Mouse (Mus musculus): Measurements from ENCODE around the gene Hbq1b. TPM values are rescaled to one million over a fixed set of nuclear protein-coding genes. Genes with fewer than 3 reads are reported as not detected.
A peak's percentile ranks its signal among the peaks of the same experiment; 100 is the strongest.
"Not testable (repeated sequence)": the region's sequence is repeated elsewhere in the genome, so short reads cannot be mapped to it uniquely, and the experiment has no call there.

Gene Hbq1b
- polyA plus RNA-seq, 1 experiment from 2014 or later, result 0.77 TPM

DNA sequence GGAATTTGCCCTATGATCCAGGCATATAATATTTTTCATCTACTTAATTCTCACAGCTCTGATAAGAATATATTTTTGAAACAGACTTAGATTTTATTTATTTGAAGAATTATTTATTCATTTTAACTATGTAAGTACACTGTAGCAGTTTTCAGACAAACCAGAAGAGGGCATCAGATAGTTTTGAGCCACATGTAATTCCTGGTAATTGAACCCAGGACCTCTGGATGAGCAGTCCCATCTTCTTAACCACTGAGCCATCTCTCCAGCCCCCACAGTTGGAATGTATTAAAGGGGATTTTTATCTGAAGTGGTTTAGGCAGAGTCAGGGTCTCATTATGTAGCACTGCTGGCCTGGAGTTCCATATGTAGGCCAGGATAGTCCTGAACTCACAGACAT lies 878 bp upstream of the Hbq1b start:
- H3K4me2 ChIP-seq (replicated peaks); H3K4me1 ChIP-seq; H3K4me3 ChIP-seq (replicated peaks); H3K27me3 ChIP-seq; H3K36me3 ChIP-seq; H3K27ac ChIP-seq (replicated peaks); H3K9me3 ChIP-seq (replicated peaks); ATAC-seq (ENCODE audit: insufficient number of reproducible peaks, low FRiP score, low TSS enrichment, low read depth); H3K9ac ChIP-seq: not testable (repeated sequence)

DNA sequence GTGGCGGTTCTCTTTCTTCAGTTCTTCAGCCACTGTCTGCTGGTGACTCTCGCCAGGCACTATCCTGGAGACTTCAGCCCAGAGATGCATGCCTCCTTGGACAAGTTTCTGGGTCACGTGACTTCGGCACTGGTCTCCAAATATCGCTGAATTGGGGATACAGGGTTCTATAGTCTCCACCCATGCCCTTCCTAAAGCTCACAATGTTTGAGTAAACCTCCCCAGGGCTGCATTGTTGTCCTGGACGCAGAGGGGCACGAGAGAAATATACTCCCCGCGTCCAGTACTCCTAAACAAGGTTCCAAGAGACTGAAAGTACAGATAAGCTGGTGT lies 694 bp downstream of the Hbq1b start:
- no peak for ATAC-seq (ENCODE audit: insufficient number of reproducible peaks, low FRiP score, low TSS enrichment, low read depth)

DNA sequence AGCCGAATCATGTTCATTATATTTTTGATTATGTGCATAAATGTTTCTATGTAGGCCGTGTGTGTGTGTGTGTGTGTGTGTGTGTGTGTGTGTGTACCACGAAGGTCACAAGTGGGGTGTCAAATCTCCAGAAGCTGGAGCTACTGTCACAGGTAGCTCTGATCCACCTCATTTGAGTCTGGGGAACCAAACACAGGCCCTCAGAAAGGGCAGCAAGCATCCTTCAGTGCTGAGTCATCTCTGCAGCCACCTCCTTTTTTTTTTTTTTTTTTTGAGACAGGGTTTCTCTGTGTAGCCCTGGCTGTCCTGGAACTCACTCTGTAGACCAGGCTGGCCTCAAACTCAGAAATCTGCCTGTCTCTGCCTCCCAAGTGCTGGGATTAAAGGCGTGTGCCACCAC lies 6.1 kb downstream of the Hbq1b start:
- H3K9ac ChIP-seq; H3K36me3 ChIP-seq; H3K27me3 ChIP-seq; H3K4me3 ChIP-seq (replicated peaks); H3K4me1 ChIP-seq; H3K27ac ChIP-seq (replicated peaks); H3K4me2 ChIP-seq (replicated peaks); H3K9me3 ChIP-seq (replicated peaks); ATAC-seq (ENCODE audit: insufficient number of reproducible peaks, low FRiP score, low TSS enrichment, low read depth): not testable (repeated sequence)
- WGBS, result 77% methylated on average over 4 of the region's 4 CpGs

More for the DNA sequence above, 694 bp downstream of the Hbq1b start:
- Histone ChIP-seq H3K4me3 (replicated peaks) (no peak overlapping the region), H3K4me2 (replicated peaks) (no peak overlapping the region), H3K27ac (replicated peaks) (no peak overlapping the region), H3K9ac (no peak overlapping the region), H3K36me3 (no peaks in the 10 kb centered on the region), H3K27me3 (peaks cover 5% of the 10 kb centered on the region), H3K9me3 (replicated peaks) (no peaks in the 10 kb centered on the region), H3K4me1 (no peaks in the 10 kb centered on the region)
- 65% methylated on average over 9 of the region's 9 CpGs for WGBS

DNA sequence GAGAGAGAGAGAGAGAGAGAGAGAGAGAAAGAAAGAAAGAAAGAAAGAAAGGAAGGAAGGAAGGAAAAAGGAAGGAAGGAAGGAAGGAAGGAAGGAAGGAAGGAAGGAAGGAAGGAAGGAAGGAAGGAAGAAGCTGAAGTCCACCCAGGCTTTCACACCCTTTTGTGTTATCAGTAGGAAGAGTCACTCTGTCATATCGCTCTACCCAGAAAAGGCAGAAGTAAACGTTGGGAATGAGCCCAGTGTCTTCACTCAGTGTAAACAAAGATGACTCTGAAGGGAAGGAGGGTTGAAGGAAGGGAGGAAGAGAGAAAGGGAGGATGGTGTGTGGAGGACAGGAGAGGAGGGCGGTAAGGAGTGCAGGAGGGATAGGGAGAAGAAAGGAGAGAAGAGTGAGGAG lies 6.7 kb downstream of the Hbq1b start:
- 64% methylated on average over 3 of the region's 3 CpGs for WGBS
- not testable (repeated sequence) for ATAC-seq (ENCODE audit: insufficient number of reproducible peaks, low FRiP score, low TSS enrichment, low read depth)

DNA sequence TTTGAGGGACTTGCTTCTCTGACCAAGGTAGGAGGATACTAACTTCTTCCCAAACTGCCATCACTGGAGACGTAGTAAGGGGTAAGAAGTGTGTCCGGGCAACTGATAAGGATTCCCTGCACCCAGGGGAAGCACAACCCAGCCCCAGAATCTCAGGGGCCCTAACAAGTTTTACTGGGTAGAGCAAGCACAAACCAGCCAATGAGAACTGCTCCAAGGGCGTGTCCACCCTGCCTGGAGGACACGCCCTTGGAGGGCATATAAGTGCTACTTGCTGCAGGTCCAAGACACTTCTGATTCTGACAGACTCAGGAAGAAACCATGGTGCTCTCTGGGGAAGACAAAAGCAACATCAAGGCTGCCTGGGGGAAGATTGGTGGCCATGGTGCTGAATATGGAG lies 9.4 kb downstream of the Hbq1b start, which contains the start of gene Hba-a2:
TSS of gene Hba-a2 (plus strand) at position 287 of the 400 bp plus-strand sequence.
- not testable (repeated sequence) for H3K27ac ChIP-seq (replicated peaks); H3K4me2 ChIP-seq (replicated peaks); ATAC-seq (ENCODE audit: insufficient number of reproducible peaks, low FRiP score, low TSS enrichment, low read depth); H3K27me3 ChIP-seq; H3K9me3 ChIP-seq (replicated peaks); H3K36me3 ChIP-seq; H3K9ac ChIP-seq; H3K4me3 ChIP-seq (replicated peaks); H3K4me1 ChIP-seq
- no CpG with 5 or more reads among the region's 4 CpGs for WGBS

More for the DNA sequence above, 6.7 kb downstream of the Hbq1b start:
- not testable (repeated sequence) for H3K9me3 ChIP-seq (replicated peaks); H3K9ac ChIP-seq; H3K27me3 ChIP-seq; H3K4me3 ChIP-seq (replicated peaks); H3K27ac ChIP-seq (replicated peaks); H3K4me1 ChIP-seq; H3K4me2 ChIP-seq (replicated peaks); H3K36me3 ChIP-seq

DNA sequence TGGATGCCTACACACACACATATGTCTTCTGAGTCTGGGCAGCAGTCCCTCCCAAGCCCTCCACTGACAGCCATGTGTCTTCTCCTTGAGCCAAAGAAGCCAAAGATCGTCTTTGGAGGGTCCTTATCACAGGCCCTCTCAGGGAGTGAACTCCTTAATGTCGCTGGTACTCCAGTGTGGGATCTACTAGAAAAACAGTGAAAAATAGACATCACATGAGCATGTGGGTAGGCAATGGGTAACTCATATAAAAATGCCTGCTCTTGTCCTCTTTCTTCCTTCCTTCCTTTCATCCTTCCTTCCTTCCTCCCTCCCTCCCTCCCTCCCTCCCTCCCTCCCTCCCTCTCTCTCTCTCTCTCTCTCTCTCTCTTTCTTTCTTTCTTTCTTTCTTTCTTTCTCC lies 10.7 kb downstream of the Hbq1b start:
- not testable (repeated sequence) for H3K9me3 ChIP-seq (replicated peaks); H3K4me3 ChIP-seq (replicated peaks); H3K36me3 ChIP-seq; H3K9ac ChIP-seq; H3K27ac ChIP-seq (replicated peaks); H3K4me2 ChIP-seq (replicated peaks); ATAC-seq (ENCODE audit: insufficient number of reproducible peaks, low FRiP score, low TSS enrichment, low read depth); H3K4me1 ChIP-seq
- 44% methylated on average over 2 of the region's 2 CpGs for WGBS
- H3K27me3 ChIP-seq, result peaks cover 14% of the 10 kb centered on the region

DNA sequence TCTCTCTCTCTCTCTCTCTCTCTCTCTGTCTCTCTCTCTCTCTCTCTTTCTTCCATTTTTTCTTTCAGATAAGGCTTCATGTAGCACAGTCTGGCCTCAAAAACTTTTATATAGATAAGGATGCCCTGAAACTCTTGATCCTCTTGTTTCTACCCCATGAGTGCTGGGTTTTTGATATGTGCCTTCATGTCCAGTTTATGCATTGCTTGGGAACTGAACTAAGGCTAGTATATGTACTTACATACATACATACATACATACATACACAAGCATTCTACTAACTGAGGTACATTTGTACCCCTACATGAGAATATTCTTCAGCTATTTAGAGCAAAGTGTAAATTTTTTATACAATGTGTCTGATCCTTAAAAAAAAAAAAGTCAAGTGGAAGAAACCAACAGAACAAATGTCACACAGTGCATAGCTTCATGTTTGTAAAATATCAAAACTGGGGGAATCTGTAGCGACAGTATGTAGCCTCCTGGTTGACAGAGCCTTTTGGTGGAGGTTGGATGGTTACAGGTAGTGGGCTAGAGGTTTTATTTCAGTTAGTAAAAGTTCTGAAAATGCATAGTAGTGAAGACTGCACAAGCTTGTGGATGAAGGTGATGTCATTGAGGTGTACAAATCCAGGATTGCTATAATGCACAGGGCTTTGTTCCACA lies 11.2 kb downstream of the Hbq1b start:
- Histone ChIP-seq H3K36me3 (no peaks in the 10 kb centered on the region), H3K9ac (no peak overlapping the region), H3K9me3 (replicated peaks) (no peaks in the 10 kb centered on the region), H3K4me3 (replicated peaks) (no peak overlapping the region), H3K4me1 (no peaks in the 10 kb centered on the region), H3K4me2 (replicated peaks) (no peak overlapping the region), H3K27me3 (peaks cover 14% of the 10 kb centered on the region), H3K27ac (replicated peaks) (no peak overlapping the region)
- ATAC-seq (ENCODE audit: insufficient number of reproducible peaks, low FRiP score, low TSS enrichment, low read depth), result no peak
- WGBS, result 90% methylated on average over 1 of the region's 1 CpGs

DNA sequence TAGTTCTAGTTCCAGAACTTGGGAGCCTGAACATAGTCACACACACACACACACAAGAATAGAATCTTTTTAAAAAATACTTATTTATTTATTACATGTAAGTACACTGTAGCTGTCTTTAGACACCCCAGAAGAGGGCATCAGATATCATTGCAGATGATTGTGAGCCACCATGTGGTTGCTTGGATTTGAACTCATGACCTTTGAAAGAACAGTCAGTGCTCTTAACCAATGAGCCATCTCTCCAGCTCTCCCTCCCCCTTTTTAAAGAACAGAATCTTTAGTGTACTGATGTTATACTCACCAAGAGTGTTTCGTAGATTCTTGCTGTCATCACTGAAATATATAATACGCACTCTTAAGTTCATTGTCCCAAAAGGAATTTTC lies 11.8 kb downstream of the Hbq1b start:
- no peak overlapping the region for H3K4me3 ChIP-seq (replicated peaks)
- no peak for ATAC-seq (ENCODE audit: insufficient number of reproducible peaks, low FRiP score, low TSS enrichment, low read depth)
- no peak overlapping the region for H3K9ac ChIP-seq
- H3K27ac ChIP-seq (replicated peaks), result no peak overlapping the region
- peaks cover 14% of the 10 kb centered on the region for H3K27me3 ChIP-seq
- H3K4me2 ChIP-seq (replicated peaks), result no peak overlapping the region
- 94% methylated on average over 2 of the region's 2 CpGs for WGBS
- no peaks in the 10 kb centered on the region for H3K4me1 ChIP-seq
- H3K9me3 ChIP-seq (replicated peaks), result no peaks in the 10 kb centered on the region
- no peaks in the 10 kb centered on the region for H3K36me3 ChIP-seq

DNA sequence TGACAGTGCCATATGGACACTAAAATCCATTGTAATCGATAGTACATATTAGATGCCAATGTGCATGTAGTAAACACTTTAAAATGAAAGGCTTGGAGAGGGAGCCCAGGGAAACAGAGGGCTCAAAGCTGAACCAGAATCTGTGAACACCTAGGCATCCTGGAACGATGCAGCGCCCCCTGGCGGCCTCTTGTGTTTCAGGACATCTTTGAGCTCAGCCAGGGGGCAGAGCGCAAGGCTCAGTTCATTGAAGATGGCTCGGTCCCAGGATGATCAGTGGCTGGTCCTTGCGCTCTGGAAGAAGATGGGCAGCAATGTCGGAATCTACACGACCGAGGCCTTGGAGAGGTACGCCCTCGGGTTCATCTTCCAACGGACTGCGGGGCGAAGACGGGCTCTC lies 13.1 kb downstream of the Hbq1b start, which contains the start of gene Hbq1a:
TSS of gene Hbq1a (plus strand) at position 205 of the 400 bp plus-strand sequence.
- not testable (repeated sequence) for H3K27ac ChIP-seq (replicated peaks); H3K4me1 ChIP-seq; ATAC-seq (ENCODE audit: insufficient number of reproducible peaks, low FRiP score, low TSS enrichment, low read depth); H3K9ac ChIP-seq; H3K36me3 ChIP-seq; H3K9me3 ChIP-seq (replicated peaks)
- Histone ChIP-seq H3K4me2 (replicated peaks) (peak within 1 kb of the TSS; percentile 40), H3K4me3 (replicated peaks) (0 out of 2 replicates have a peak within 1 kb of the TSS, but pooled peaks have one; percentile 13), H3K27me3 (peaks cover 14% of the 10 kb centered on the region)
- WGBS, result 7% methylated on average over 16 of the region's 16 CpGs

DNA sequence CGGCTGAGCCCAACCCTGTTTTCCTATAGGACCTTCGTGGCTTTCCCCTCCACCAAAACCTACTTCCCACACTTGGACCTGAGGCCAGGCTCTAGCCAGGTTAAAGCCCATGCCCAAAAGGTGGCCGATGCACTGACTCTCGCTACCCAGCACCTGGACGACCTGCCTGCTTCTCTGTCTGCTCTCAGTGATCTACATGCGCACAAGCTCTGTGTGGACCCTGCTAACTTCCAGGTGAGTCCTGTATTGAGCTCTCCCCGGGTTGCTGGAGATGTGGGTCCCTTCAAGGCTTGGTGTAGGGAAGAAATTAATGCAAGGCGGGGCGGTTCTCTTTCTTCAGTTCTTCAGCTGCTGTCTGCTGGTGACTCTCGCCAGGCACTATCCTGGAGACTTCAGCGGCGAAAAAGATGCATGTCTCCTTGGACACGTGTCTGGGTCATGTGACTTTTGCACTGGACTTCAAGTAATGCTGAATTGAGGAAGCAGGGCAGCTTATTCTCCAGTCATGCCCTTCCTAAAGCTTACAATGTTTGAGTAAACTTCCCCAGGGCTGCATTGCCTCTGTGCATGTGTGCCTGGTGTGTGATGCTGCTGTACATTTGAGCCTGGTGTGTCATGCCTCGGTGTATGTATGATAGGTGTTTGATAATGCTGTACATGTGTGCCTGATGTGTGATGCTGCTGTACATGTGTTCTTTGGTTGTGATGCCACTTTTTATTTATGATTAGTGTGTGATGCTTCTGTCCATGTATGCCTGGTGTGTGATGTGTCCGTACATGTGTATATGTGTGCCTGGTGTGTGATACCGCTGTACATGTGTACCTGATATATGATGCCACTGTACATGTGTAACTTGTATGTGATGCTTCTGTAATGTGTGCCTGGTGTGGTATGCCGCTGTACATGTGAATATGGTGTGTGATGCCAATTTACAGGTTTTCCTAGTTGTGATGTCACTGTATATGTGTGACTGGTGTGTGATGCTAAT lies 13.8 kb downstream of the Hbq1b start:
- peak overlapping the region; percentile 40 for H3K4me2 ChIP-seq (replicated peaks)
- H3K27ac ChIP-seq (replicated peaks), result no peak overlapping the region
- 0 out of 2 replicates have a peak overlapping the region, but pooled peaks have one; percentile 13 for H3K4me3 ChIP-seq (replicated peaks)
- 52% methylated on average over 15 of the region's 17 CpGs for WGBS
- H3K9ac ChIP-seq, result no peak overlapping the region
- peaks cover 14% of the 10 kb centered on the region for H3K27me3 ChIP-seq
- H3K9me3 ChIP-seq (replicated peaks), result no peaks in the 10 kb centered on the region
- no peak for ATAC-seq (ENCODE audit: insufficient number of reproducible peaks, low FRiP score, low TSS enrichment, low read depth)
- H3K4me1 ChIP-seq, result no peaks in the 10 kb centered on the region
- no peaks in the 10 kb centered on the region for H3K36me3 ChIP-seq

DNA sequence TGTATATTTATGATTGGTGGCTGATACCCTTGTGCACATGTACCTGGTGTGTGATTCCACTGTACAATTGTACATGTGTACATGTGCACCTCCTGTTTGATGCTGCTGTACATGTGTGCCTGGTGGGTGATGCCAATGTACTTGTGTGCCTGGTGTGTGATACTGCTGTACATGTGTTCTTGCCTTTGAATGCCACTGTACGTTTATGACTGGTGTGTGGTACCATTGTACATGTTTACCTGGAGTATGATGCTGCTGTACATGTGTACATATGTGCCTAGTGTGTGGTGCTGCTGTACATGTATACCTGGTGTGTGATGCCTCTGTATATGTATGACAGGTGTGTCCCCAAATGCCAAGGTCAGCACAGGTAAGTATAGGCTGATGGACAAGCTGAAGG lies 14.7 kb downstream of the Hbq1b start:
- H3K9ac ChIP-seq, result no peak overlapping the region
- no peaks in the 10 kb centered on the region for H3K9me3 ChIP-seq (replicated peaks)
- no peaks in the 10 kb centered on the region for H3K4me1 ChIP-seq
- H3K4me3 ChIP-seq (replicated peaks), result no peak overlapping the region
- peaks cover 14% of the 10 kb centered on the region for H3K27me3 ChIP-seq
- no peak for ATAC-seq (ENCODE audit: insufficient number of reproducible peaks, low FRiP score, low TSS enrichment, low read depth)
- H3K27ac ChIP-seq (replicated peaks), result no peak overlapping the region
- WGBS, result 63% methylated on average over 1 of the region's 1 CpGs
- H3K36me3 ChIP-seq, result no peaks in the 10 kb centered on the region
- H3K4me2 ChIP-seq (replicated peaks), result no peak overlapping the region

Measured in embryonic facial prominence, embryonic 15.5 days (tissue).